Mouse (Mus musculus): ENCODE measurements around the gene Olfr1173.

The Olfr1173 gene

GRCm38 (mm10) chr2:88279775-88280174 lies at the start of gene Olfr1173:
TSS of gene Olfr1173 (minus strand) at chr2:88279875.
- no peak for DNase-seq (ENCODE audit: low spot score)

DNA sequence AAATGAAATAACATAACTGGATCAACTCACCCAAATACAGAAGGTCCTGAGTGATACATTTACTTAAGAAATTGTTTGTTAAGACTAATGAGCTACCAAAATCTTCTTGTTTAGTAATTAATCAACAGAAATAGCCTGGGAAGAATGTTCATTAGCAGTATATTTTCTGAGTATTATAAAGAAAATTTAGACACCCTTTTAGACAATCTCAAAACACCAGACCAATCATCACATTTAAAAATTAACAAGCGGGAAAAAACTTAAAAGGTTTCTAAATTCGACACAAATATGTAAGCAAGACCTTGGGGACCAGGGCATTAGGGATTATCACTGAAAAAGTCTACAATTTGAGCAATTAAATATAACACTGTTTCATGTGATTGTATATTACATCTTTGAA lies 47.4 kb upstream of the Olfr1173 start, which contains the start of gene Olfr1175-ps:
Gene Olfr1175-ps, minus strand, starts transcription at position 101 of the 400 bp plus-strand sequence.
- DNase-seq (ENCODE audit: low spot score) = no peak

- no peak for DNase-seq (ENCODE audit: low spot score)
These were observed 35.4 kb upstream of the Olfr1173 start, which contains the start of gene Olfr1174-ps for GRCm38 (mm10) chr2:88315035-88315434. TSS of gene Olfr1174-ps (minus strand) at chr2:88315135.

DNA sequence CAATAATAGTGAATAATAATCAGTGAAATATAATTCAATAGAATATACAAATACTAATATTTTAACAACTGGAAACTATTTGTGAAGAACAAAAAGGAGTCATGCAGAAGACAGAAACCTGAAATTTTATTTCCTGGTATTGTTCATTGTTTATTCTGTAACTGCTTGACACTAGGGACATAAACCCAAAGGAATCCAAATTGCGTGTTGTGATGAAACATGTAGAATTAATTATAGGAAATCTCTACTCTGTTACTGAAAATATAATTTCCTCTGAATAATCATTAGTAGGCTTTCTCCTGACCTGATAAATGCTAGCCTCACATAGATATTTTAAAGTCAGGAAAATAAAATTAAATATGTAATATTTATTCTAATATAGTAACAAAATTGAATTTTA lies 51.4 kb downstream of the Olfr1173 start, which contains the start of gene Olfr1170:
Gene Olfr1170, minus strand, starts transcription at position 101 of the 400 bp plus-strand sequence.
- no peak for DNase-seq (ENCODE audit: low spot score)
